Mouse (Mus musculus): Measurements from ENCODE around the gene Tnni2. TPM values are rescaled to one million over a fixed set of nuclear protein-coding genes. Genes with fewer than 3 reads are reported as not detected.

Tnni2 gene
- polyA plus RNA-seq, 1 experiment from 2014 or later: 27.0 TPM

GRCm38 (mm10) chr7:142449038-142449617 lies 7.5 kb downstream of the Tnni2 start:
- peaks cover 9% of the 10 kb centered on the region for H3K4me1 ChIP-seq (ENCODE audit: control insufficient read depth, insufficient read depth, low read length)
- no peak overlapping the region for H3K4me2 ChIP-seq (ENCODE audit: low read depth, low read length)
- no peaks in the 10 kb centered on the region for H3K36me3 ChIP-seq (ENCODE audit: control insufficient read depth, insufficient read depth)
- ATAC-seq (replicated peaks; ENCODE audit: extremely low read depth, insufficient read depth, low FRiP score): no peak
- peak overlapping the region; percentile 4; the same call in 1 of the 2 replicates for H3K27ac ChIP-seq (ENCODE audit: low read length)
- no peaks in the 10 kb centered on the region for H3K9me3 ChIP-seq (replicated peaks; ENCODE audit: control insufficient read depth, low read length)
- H3K9ac ChIP-seq (ENCODE audit: low read length): no peak overlapping the region
- H3K4me3 ChIP-seq (ENCODE audit: low read length): no peak overlapping the region
- 69% methylated on average over 6 of the region's 6 CpGs for WGBS
- no peaks in the 10 kb centered on the region for H3K27me3 ChIP-seq (ENCODE audit: control insufficient read depth, insufficient read depth, low read length)

- Histone ChIP-seq H3K9ac (ENCODE audit: low read length) (peak overlapping the region; percentile 40; the same call in 1 of the 2 replicates), H3K27ac (ENCODE audit: low read length) (peak overlapping the region; percentile 95), H3K4me3 (ENCODE audit: low read length) (no peak overlapping the region), H3K36me3 (ENCODE audit: control insufficient read depth, insufficient read depth) (no peaks in the 10 kb centered on the region), H3K4me1 (ENCODE audit: control insufficient read depth, insufficient read depth, low read length) (peaks cover 49% of the 10 kb centered on the region), H3K27me3 (ENCODE audit: control insufficient read depth, insufficient read depth, low read length) (no peaks in the 10 kb centered on the region), H3K9me3 (replicated peaks; ENCODE audit: control insufficient read depth, low read length) (no peaks in the 10 kb centered on the region), H3K4me2 (ENCODE audit: low read depth, low read length) (no peak overlapping the region)
- ATAC-seq (replicated peaks; ENCODE audit: extremely low read depth, insufficient read depth, low FRiP score): no peak
- WGBS: 61% methylated on average over 1 of the region's 1 CpGs
Measured at GRCm38 (mm10) chr7:142454706-142455105, 13.1 kb downstream of the Tnni2 start.

- Histone ChIP-seq H3K36me3 (ENCODE audit: control insufficient read depth, insufficient read depth) (no peaks in the 10 kb centered on the region), H3K9ac (ENCODE audit: low read length) (no peak overlapping the region), H3K4me1 (ENCODE audit: control insufficient read depth, insufficient read depth, low read length) (peaks cover 54% of the 10 kb centered on the region), H3K4me3 (ENCODE audit: low read length) (no peak overlapping the region), H3K4me2 (ENCODE audit: low read depth, low read length) (no peak overlapping the region), H3K27ac (ENCODE audit: low read length) (peak overlapping the region; percentile 95), H3K27me3 (ENCODE audit: control insufficient read depth, insufficient read depth, low read length) (no peaks in the 10 kb centered on the region), H3K9me3 (replicated peaks; ENCODE audit: control insufficient read depth, low read length) (no peaks in the 10 kb centered on the region)
- no peak for ATAC-seq (replicated peaks; ENCODE audit: extremely low read depth, insufficient read depth, low FRiP score)
- WGBS: 58% methylated on average over 2 of the region's 2 CpGs
Measured at GRCm38 (mm10) chr7:142455251-142455650, 13.6 kb downstream of the Tnni2 start.

DNA sequence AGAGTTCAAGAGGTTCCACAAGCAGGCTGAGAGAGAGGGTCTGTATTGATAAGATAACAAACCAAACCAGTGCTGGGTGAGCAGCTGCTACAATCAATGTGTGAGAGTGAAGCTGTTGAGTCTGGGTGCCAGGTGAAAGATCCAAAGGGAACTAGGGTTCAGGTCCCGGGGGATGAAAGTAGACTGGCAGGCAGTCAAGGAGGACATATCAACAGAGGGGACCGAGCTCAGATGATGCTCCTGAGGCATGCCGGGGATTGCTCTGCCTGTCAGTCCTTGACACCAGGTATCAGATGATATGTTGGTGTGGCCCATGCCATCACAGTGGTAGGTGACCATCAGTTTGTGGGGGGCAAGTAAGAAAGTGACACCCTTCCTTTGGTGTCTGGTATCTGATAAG lies 15.2 kb downstream of the Tnni2 start:
- Histone ChIP-seq H3K9me3 (replicated peaks; ENCODE audit: control insufficient read depth, low read length) (no peaks in the 10 kb centered on the region), H3K4me2 (ENCODE audit: low read depth, low read length) (no peak overlapping the region), H3K27me3 (ENCODE audit: control insufficient read depth, insufficient read depth, low read length) (no peaks in the 10 kb centered on the region), H3K36me3 (ENCODE audit: control insufficient read depth, insufficient read depth) (no peaks in the 10 kb centered on the region), H3K9ac (ENCODE audit: low read length) (no peak overlapping the region), H3K4me1 (ENCODE audit: control insufficient read depth, insufficient read depth, low read length) (peaks cover 67% of the 10 kb centered on the region), H3K4me3 (ENCODE audit: low read length) (no peak overlapping the region), H3K27ac (ENCODE audit: low read length) (peak overlapping the region; percentile 95)
- WGBS: 21% methylated on average over 3 of the region's 3 CpGs
- ATAC-seq (replicated peaks; ENCODE audit: extremely low read depth, insufficient read depth, low FRiP score): peak; percentile 53

GRCm38 (mm10) chr7:142457227-142457811 lies 15.7 kb downstream of the Tnni2 start:
- no peaks in the 10 kb centered on the region for H3K36me3 ChIP-seq (ENCODE audit: control insufficient read depth, insufficient read depth)
- no peaks in the 10 kb centered on the region for H3K9me3 ChIP-seq (replicated peaks; ENCODE audit: control insufficient read depth, low read length)
- 11% methylated on average over 3 of the region's 3 CpGs for WGBS
- no peaks in the 10 kb centered on the region for H3K27me3 ChIP-seq (ENCODE audit: control insufficient read depth, insufficient read depth, low read length)
- peak; percentile 30 for ATAC-seq (replicated peaks; ENCODE audit: extremely low read depth, insufficient read depth, low FRiP score)
- no peak overlapping the region for H3K4me3 ChIP-seq (ENCODE audit: low read length)
- H3K4me2 ChIP-seq (ENCODE audit: low read depth, low read length): no peak overlapping the region
- H3K27ac ChIP-seq (ENCODE audit: low read length): peak overlapping the region; percentile 95
- peak overlapping the region; percentile 12 for H3K9ac ChIP-seq (ENCODE audit: low read length)
- peaks cover 72% of the 10 kb centered on the region for H3K4me1 ChIP-seq (ENCODE audit: control insufficient read depth, insufficient read depth, low read length)

GRCm38 (mm10) chr7:142458026-142458425 lies 16.4 kb downstream of the Tnni2 start:
- ATAC-seq (replicated peaks; ENCODE audit: extremely low read depth, insufficient read depth, low FRiP score): peak; percentile 8; the same call in 1 of the 2 replicates
- peaks cover 78% of the 10 kb centered on the region for H3K4me1 ChIP-seq (ENCODE audit: control insufficient read depth, insufficient read depth, low read length)

GRCm38 (mm10) chr7:142458676-142459298 lies 17.2 kb downstream of the Tnni2 start:
- Histone ChIP-seq H3K9ac (ENCODE audit: low read length) (peak overlapping the region; percentile 45), H3K4me1 (ENCODE audit: control insufficient read depth, insufficient read depth, low read length) (peaks cover 81% of the 10 kb centered on the region), H3K36me3 (ENCODE audit: control insufficient read depth, insufficient read depth) (no peaks in the 10 kb centered on the region), H3K4me3 (ENCODE audit: low read length) (no peak overlapping the region), H3K9me3 (replicated peaks; ENCODE audit: control insufficient read depth, low read length) (no peaks in the 10 kb centered on the region), H3K27me3 (ENCODE audit: control insufficient read depth, insufficient read depth, low read length) (no peaks in the 10 kb centered on the region), H3K27ac (ENCODE audit: low read length) (peak overlapping the region; percentile 95), H3K4me2 (ENCODE audit: low read depth, low read length) (peak overlapping the region; percentile 28; the same call in 1 of the 2 replicates)
- WGBS: 39% methylated on average over 5 of the region's 5 CpGs
- no peak for ATAC-seq (replicated peaks; ENCODE audit: extremely low read depth, insufficient read depth, low FRiP score)

More at GRCm38 (mm10) chr7:142458026-142458425, 16.4 kb downstream of the Tnni2 start:
- H3K4me2 ChIP-seq (ENCODE audit: low read depth, low read length): no peak overlapping the region
- no peak overlapping the region for H3K4me3 ChIP-seq (ENCODE audit: low read length)
- H3K27ac ChIP-seq (ENCODE audit: low read length): peak overlapping the region; percentile 95
- peak overlapping the region; percentile 55 for H3K9ac ChIP-seq (ENCODE audit: low read length)
- no peaks in the 10 kb centered on the region for H3K9me3 ChIP-seq (replicated peaks; ENCODE audit: control insufficient read depth, low read length)
- no peaks in the 10 kb centered on the region for H3K36me3 ChIP-seq (ENCODE audit: control insufficient read depth, insufficient read depth)
- 5% methylated on average over 2 of the region's 2 CpGs for WGBS
- no peaks in the 10 kb centered on the region for H3K27me3 ChIP-seq (ENCODE audit: control insufficient read depth, insufficient read depth, low read length)

DNA sequence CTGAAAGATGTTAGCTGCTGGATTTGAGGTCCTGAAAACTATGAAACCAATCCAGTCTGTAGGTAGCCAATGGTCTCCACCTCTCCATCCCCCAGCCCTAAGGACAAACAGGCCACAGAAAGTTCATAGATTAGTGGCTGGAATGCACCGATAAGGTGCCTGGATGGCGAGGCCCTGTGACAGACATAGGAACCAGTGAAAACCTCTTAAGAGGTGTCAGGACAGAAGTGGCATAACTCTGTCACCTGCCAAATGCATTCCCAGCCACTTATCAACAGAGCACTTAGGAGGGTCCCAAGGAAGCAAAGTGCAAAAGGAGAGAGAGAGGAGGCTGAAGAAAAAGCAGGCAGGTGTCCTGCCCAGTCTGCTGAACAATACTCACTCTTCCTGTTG lies 17.7 kb downstream of the Tnni2 start:
- Histone ChIP-seq H3K27ac (ENCODE audit: low read length) (peak overlapping the region; percentile 95), H3K9me3 (replicated peaks; ENCODE audit: control insufficient read depth, low read length) (no peaks in the 10 kb centered on the region), H3K27me3 (ENCODE audit: control insufficient read depth, insufficient read depth, low read length) (no peaks in the 10 kb centered on the region), H3K4me1 (ENCODE audit: control insufficient read depth, insufficient read depth, low read length) (peaks cover 78% of the 10 kb centered on the region), H3K9ac (ENCODE audit: low read length) (peak overlapping the region; percentile 45), H3K4me3 (ENCODE audit: low read length) (no peak overlapping the region), H3K36me3 (ENCODE audit: control insufficient read depth, insufficient read depth) (no peaks in the 10 kb centered on the region), H3K4me2 (ENCODE audit: low read depth, low read length) (peak overlapping the region; percentile 28; the same call in 1 of the 2 replicates)
- 38% methylated on average over 2 of the region's 2 CpGs for WGBS
- peak; percentile 70 for ATAC-seq (replicated peaks; ENCODE audit: extremely low read depth, insufficient read depth, low FRiP score)

- Histone ChIP-seq H3K4me2 (ENCODE audit: low read depth, low read length) (peak within 1 kb of the TSS; percentile 27), H3K4me3 (ENCODE audit: low read length) (peak within 1 kb of the TSS; percentile 32), H3K9ac (ENCODE audit: low read length) (peak within 1 kb of the TSS; percentile 31), H3K4me1 (ENCODE audit: control insufficient read depth, insufficient read depth, low read length) (peaks cover 68% of the 10 kb centered on the region), H3K36me3 (ENCODE audit: control insufficient read depth, insufficient read depth) (no peaks in the 10 kb centered on the region), H3K9me3 (replicated peaks; ENCODE audit: control insufficient read depth, low read length) (no peaks in the 10 kb centered on the region), H3K27ac (ENCODE audit: low read length) (peak within 1 kb of the TSS; percentile 95), H3K27me3 (ENCODE audit: control insufficient read depth, insufficient read depth, low read length) (no peaks in the 10 kb centered on the region)
- ATAC-seq (replicated peaks; ENCODE audit: extremely low read depth, insufficient read depth, low FRiP score): no peak
- WGBS: 89% methylated on average over 7 of the region's 7 CpGs
Measured at GRCm38 (mm10) chr7:142460636-142461077, 19.0 kb downstream of the Tnni2 start, which contains the start of gene Lsp1. Gene Lsp1, plus strand, starts transcription at chr7:142460809.
